Mouse (Mus musculus): ENCODE data around the gene Irf2bpl.

GRCm38 (mm10) chr12:86855670-86856069 lies 28.9 kb downstream of the Irf2bpl start:
- no peak for TF ChIP-seq POLR2A (IDR thresholded peaks at IDR 0.05; ENCODE audit: control insufficient read depth in 1 of 2, insufficient read depth in 1 of 2, low read depth in 1 of 2, low read length in 2 of 2, poor library complexity in 1 of 2)
- no peak for TF ChIP-seq CTCF (IDR thresholded peaks at IDR 0.05 in 2 of 3, conservative IDR thresholded peaks at IDR 0.05 in 1 of 3; ENCODE audit: control insufficient read depth in 1 of 3, insufficient read depth in 1 of 3, low read depth in 2 of 3, low read length in 3 of 3, poor library complexity in 1 of 3, severe bottlenecking in 1 of 3)
- no peak for TF ChIP-seq UBTF (IDR thresholded peaks at IDR 0.05; ENCODE audit: borderline replicate concordance, insufficient read depth, low read depth, low read length)
- no peak for TF ChIP-seq ZC3H11A (IDR thresholded peaks at IDR 0.05; ENCODE audit: low read depth, low read length)
- no peak for TF ChIP-seq ZMIZ1 (IDR thresholded peaks at IDR 0.05; ENCODE audit: low read depth, low read length)
- TF ChIP-seq EP300 (IDR thresholded peaks at IDR 0.05; ENCODE audit: low read depth in 1 of 2, low read length in 2 of 2): no peak
- no peak for TF ChIP-seq CHD1 (IDR thresholded peaks at IDR 0.05; ENCODE audit: low read depth, low read length)
- no peak for TF ChIP-seq ZKSCAN1 (IDR thresholded peaks at IDR 0.05; ENCODE audit: low read depth, low read length)
- no peak for TF ChIP-seq ZNF384 (IDR thresholded peaks at IDR 0.05; ENCODE audit: low read depth, low read length)
- TF ChIP-seq MAX (IDR thresholded peaks at IDR 0.05; ENCODE audit: low read length): no peak
- TF ChIP-seq RCOR1 (IDR thresholded peaks at IDR 0.05; ENCODE audit: low read depth, low read length): no peak
- TF ChIP-seq ELF1 (IDR thresholded peaks at IDR 0.05; ENCODE audit: low read depth, low read length): no peak

All from MEL (cell line).